Mouse (Mus musculus) gastrocnemius, postnatal 10 days (tissue): ENCODE results near the gene Ssr4. TPM values are rescaled to one million over a fixed set of nuclear protein-coding genes. Genes with fewer than 3 reads are reported as not detected.
"Not testable (repeated sequence)": the region's sequence is repeated elsewhere in the genome, so short reads cannot be mapped to it uniquely, and the experiment has no call there.

ENCODE experiments used
- DNase-seq: peaks from one replicate; pipeline ENCODE4 v3.0.0; 2021; ENCODE audit warnings: mixed read lengths
- long read RNA-seq, 2 experiments: library from polyadenylated mRNA; stranded (forward); transcript quantifications; one replicate each; pipeline ENCODE4 v2.0.0; 2021
- total RNA-seq, 2 experiments: library from RNA; stranded (reverse); gene quantifications; 2 replicates each; pipeline ENCODE4 v1.2.3; 2021

The Ssr4 gene
- total RNA-seq = 100 to 1,000 TPM; 106 to 110 TPM
- long read RNA-seq, experiment 1, transcript Ssr4-208 (6 exons, 800 nt) = major isoform, 33 of 48 reads
- long read RNA-seq, experiment 1, transcript Ssr4-201 (6 exons, 765 nt) = minor isoform, 10 of 48 reads
- long read RNA-seq, experiment 1, partial matches to known transcripts = 3 of 48 reads
- long read RNA-seq, experiment 1, other reads (novel, unspliced or antisense) = 2 of 48 reads
- long read RNA-seq, experiment 2, transcript Ssr4-201 (6 exons, 765 nt) = minor isoform, 7 of 38 reads
- long read RNA-seq, experiment 2, transcript Ssr4-208 (6 exons, 800 nt) = major isoform, 26 of 38 reads
- long read RNA-seq, experiment 2, partial matches to known transcripts = 1 of 38 reads
- long read RNA-seq, experiment 2, other reads (novel, unspliced or antisense) = 4 of 38 reads

DNA sequence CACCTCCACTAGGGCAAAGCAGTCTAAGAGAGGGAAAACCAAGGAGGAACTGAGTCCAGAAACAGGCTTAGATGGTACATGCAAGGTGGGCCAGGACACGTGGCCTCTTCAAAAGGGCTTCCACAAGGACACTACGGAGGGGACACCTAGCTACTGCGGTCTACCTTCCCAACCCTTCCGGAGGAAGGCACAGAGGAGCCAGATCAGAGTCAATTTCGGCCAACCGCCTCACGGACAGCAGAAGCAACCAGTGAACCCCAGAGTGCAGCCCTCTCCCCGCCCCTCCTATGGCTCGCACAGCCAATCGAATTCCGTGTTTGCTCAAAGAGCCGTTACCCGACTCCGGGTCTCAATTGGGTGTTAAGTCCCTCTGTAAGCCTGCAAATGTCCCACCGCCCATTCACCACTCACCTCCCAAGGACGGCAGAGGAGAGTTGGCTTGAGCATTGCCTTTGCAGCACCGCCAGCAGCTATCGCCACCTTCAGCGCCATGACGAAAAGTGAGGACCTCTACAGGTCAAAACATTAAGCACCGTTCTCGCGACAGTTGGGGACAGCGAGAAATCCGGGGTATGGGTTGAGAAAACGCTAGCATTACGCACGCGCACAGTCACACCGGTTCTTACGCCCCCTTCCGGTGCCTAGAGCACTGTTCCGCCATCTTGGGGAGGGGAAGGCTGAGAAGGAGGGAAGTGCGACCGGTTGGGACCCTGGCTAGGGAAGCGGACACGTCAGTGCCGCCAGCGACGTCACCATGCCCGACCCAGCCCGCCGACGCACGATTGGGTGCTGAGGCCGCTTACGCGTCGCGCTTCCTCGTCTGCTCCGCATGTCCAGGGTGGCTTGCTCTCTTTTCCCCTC lies at the start of gene Ssr4, which contains the start of gene Idh3g:
Ssr4 (plus strand) TSS at position 665 of the 861 bp plus-strand sequence.
Idh3g (minus strand) TSS at position 534 of the 861 bp plus-strand sequence.
- DNase-seq = peak; percentile 81

DNA sequence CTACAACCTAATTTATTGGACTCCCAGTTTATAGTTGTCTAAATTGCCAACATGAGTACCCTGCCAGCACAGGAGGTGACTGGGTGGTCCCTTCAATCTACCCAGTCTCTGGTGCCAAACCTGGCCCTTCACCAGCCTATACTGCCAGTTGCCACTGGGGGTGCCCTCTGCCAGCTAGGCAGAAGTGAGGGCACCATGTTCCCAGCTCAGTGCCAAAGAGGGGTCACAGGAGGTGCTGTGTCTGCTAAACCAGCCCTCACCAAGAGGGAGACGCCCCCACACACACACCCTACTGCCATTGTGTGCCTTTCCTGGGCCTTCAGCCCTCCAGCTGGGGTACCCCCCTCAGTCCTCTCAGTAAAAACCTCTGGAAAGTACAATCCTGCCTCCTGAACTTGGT lies 48.7 kb upstream of the Ssr4 start:
- no peak for DNase-seq

GRCm38 (mm10) chrX:73739151-73739550 lies 47.7 kb upstream of the Ssr4 start:
- DNase-seq = no peak

DNA sequence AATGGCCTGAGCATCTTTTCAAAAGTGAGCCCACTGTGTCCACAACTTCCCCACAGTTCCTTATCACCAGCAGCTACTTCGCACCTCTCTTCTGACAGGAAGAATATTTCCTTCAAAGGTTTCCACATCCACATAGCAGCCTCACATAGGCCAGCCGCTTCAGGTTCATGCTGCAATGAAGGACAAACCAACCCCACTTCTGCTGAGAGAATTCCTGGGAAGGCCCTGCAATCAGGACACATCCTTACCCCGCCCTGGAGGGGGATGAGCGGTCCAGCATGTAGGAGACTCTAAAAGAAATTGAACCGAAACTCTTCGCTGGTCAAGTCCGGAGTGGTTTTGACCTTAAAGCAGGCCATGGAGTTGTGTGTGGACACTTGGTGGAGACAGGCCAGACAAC lies 47.0 kb upstream of the Ssr4 start:
- not testable (repeated sequence) for DNase-seq

DNA sequence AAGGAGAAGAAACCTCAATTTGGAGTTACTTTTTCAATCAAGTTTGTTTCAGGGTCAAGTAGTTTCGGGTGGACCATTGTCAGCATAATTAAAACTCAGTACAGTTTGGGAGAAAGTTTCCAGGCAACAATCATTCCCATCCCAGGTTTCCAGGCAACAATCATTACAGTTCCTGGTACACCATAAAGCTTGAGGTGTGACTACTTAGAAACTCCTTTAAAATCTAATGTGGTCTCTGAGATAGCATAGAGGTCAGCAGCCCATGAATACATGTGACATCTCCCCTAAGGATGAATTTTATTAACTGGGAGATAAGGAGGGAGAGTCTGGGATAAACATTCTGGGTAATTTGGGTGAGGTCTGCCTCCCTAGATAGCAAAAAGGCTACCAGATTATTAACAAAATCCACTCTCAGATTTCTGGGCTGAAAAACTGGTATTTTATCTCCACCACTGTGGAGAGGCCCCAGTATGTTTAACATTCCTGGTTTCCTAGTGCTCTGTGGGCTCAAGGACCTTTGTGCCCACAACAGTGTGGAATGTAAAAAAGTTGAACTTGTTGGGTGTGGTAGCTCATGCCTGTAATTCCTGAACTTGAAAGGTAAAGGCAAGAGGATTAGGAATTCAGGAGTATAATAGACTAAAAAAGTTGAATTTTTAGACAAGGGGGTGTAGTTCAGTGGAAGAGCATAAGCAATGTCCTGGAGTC lies 41.9 kb upstream of the Ssr4 start:
- DNase-seq = no peak

GRCm38 (mm10) chrX:73748977-73749376 lies 37.9 kb upstream of the Ssr4 start:
- DNase-seq = no peak

DNA sequence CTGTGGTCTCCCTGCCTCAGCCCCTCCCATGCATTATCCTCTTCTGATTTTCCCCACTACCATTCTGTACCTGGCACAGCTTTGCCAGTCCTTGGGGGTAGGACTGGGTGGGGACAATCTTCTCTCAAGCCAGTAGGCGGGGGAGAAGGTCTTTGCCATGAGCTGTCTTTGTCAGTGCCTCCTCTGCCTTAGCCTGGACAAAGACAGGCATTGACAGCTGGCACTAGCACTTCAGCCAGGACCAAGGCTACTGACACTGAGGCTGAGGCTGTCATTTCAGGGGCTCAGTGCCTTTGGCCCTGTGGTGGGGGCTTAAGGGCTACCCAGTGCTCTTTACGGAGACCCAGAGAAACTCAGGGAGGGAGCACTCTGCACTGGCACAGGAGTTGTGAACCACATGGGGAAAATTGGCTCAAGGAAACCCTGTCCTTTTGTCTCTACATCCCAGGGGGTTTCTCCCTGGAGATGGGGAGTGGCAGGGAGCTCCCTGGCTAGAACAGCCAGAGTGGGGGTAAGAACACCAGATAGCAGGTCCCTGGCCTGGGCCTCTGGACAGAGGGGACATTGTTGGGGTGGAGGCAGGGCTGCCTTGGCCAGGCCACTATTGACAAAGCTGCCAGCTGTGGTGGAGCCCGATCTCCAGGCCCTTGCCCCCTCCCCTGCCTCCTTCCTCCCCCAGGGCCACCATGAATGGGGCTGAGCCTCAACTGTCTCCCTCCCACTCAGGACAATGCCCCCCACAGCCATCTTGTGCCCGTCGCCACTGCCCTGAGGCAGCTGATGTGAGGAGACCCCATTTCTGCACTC lies 30.3 kb upstream of the Ssr4 start, which contains the start of gene Plxnb3:
Plxnb3 (plus strand) TSS at position 757 of the 807 bp plus-strand sequence.
- no peak for DNase-seq

- peak; percentile 18 for DNase-seq
Measured at GRCm38 (mm10) chrX:73758611-73759290, 28.1 kb upstream of the Ssr4 start.

DNA sequence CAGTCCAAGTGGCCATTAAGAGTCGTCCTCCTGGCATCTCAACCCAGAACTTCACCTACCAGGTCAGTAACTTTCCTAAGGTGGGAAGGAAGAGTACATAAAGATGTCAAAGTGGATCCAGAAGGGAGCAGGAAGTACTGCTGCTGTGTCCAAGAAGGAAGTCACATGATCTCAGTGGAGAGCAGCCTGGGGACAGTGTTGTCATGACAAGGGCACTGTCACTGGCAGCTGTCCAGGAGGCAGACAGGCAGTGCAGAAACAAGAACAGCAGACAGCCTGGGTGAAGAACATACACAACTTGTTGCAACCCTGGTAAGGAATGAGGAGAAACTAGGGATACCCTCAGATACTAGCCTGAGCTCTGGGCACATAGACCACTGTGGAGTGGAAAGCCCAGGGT lies 21.5 kb upstream of the Ssr4 start:
- DNase-seq = peak; percentile 47

- peak; percentile 20 for DNase-seq
Measured at GRCm38 (mm10) chrX:73767267-73767666, 19.6 kb upstream of the Ssr4 start.

DNA sequence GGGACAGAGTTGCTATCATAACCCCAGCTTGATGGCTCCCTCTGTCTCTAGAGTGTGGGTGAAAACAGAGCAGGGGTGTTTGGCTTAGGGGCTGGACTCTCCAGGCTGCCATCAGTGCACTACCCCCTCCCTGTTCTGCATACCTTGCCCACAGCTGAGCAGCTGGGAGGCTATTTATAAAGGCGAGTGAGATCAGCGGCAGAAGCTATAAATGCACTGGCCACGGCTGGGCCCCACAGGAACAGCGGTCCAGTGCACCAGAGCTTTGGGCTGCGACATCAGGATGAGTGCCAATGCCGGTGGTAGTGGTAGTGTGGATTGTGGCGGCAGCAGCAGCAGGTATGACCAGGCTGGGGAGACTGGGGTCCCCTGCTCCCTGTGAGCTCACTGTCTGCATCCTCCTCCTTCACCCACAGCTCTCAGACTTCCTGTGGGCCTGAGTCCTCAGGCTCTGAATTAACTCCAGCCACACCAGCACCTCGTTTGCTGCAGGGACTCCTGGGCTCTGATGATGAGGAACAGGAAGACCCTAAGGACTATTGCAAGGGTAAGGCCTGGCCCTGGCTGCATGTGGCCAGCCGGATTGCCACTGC lies 12.6 kb upstream of the Ssr4 start, which contains the start of gene Srpk3:
Srpk3 (plus strand) TSS at position 238 of the 593 bp plus-strand sequence.
- DNase-seq = peak; percentile 41

DNA sequence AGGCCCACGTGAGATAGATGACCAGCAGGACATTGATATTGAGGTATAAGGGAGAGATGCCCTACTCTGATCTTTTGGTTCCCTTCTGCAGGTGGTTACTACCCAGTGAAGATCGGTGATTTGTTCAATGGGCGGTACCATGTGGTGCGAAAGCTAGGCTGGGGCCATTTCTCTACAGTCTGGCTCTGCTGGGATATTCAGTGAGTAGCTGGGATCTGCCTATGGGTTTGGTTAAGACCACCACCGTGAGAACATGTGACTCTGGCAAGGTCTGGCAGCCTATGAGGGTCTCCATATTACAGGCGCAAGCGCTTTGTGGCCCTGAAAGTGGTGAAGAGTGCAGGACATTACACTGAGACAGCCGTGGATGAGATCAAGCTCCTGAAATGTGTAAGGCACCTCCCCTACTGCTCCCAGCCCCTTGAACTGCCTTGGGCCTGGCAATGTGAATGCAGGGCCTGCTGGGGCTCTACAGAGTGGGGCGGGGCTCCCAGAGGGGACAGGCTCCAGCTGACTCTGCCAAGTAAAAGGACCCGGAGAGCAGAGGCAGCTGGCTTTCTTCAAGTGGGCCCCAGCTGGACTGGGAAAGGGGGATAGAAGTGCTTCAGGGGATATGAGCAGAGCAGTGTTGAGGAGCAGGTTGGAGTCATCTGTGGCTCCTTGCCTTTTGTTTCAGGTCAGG lies 11.9 kb upstream of the Ssr4 start:
- no peak for DNase-seq

GRCm38 (mm10) chrX:73782227-73782626 lies 4.6 kb upstream of the Ssr4 start:
- DNase-seq = no peak

DNA sequence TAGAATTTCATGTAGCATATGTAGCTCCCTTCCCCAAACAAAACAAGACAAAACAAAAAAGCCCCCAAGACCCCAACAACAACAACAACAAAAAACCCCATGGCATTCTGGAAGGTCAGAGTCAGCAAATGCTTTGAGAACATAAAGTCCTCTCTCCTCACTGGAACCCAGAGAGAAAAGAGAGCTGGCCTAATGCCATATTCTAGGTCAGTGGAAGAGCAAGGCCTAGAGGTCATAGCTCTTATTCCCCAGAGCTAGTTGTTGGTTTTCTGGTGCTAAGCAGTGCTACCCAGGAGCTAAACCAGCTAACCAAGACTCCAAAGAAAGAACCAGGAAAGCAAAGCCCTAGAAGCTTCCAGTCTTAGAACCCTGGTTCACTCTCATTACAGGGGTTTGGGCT lies 1.2 kb upstream of the Ssr4 start:
- no peak for DNase-seq

GRCm38 (mm10) chrX:73787225-73787558 lies 364 bp downstream of the Ssr4 start:
- DNase-seq = no peak

GRCm38 (mm10) chrX:73788501-73788900 lies 1.7 kb downstream of the Ssr4 start:
- DNase-seq = no peak

DNA sequence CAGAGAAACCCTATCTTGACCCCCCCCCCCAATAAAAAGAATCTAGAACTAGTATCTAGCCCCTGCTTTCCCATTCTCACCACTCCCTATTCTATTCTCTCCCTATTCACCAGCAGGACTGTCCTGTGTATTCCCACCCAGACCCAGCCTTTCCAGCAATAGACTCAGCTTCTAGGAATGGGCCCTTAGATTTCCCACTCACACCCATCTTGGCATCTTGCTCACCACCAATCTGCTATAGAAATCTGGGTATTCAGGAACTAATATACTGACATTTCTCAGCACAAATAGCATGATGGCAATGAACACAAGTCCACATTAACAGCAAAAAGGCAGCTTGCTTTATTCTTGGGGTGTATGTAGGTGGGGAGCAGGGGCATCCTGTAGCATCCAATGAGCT lies 6.2 kb downstream of the Ssr4 start:
- no peak for DNase-seq

GRCm38 (mm10) chrX:73793505-73793904 lies 6.7 kb downstream of the Ssr4 start:
- DNase-seq = no peak

DNA sequence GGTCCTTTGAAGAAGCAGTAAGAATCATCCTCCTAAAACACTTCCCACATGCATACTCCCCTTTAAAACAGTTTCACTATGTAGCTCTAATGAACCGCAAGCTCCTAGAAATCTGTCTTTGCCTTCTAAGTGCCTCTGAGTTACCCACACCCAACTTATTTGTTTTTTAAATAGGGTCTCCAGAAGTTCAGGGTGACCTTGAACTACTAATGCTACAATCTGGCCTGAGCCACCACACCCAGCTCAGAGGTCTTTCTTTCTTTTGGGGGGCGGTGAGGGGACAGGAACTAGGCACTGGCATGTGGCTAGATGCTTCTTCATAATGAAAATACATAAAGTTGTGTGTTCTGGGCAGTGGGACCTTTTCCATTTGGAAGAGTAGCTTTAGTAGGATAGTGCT lies 10.7 kb downstream of the Ssr4 start:
- no peak for DNase-seq

DNA sequence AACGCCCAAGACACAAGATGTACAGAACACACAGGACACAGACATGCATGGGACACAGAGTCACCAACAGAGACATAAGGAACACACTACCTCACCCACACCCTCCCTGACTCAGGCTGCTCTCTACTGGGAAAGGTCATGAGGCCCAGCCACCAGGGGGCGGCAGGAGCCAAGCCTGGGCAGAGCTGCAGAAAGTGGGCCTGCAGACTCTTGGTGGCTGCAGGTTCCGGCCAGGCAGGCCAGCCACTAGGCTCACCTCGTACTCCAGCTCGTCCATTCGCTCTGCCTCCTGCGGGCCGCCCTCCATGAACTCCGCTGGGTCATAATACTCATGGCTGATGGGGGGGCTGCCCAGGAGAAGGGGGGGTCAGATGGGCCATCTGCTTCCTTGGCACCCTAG lies 11.7 kb downstream of the Ssr4 start:
- DNase-seq = peak; percentile 75
